Mouse (Mus musculus): ENCODE measurements at regions not wholly inside any gene's neighbourhood (a gene's known extent, or its start where the extent isn't known, plus 50 kb on each side); places are given as distances from the start of the nearest gene placed in this dataset.

GRCm38 (mm10) chr4:105973769-105974397 is 184.2 kb downstream of the Gm12728 start:
- no peak for TF ChIP-seq CTCF (IDR thresholded peaks at IDR 0.05 in 2 of 3, conservative IDR thresholded peaks at IDR 0.05 in 1 of 3; ENCODE audit: control insufficient read depth in 1 of 3, insufficient read depth in 1 of 3, low read depth in 2 of 3, low read length in 3 of 3, poor library complexity in 1 of 3, severe bottlenecking in 1 of 3)
- TF ChIP-seq CHD2 (IDR thresholded peaks at IDR 0.05; ENCODE audit: low read length): no peak
- TF ChIP-seq SIN3A (IDR thresholded peaks at IDR 0.05; ENCODE audit: low read length): no peak
- TF ChIP-seq MYC (IDR thresholded peaks at IDR 0.05; ENCODE audit: low read depth, low read length): no peak
- no peak for TF ChIP-seq SMC3 (IDR thresholded peaks at IDR 0.05; ENCODE audit: low read depth, low read length)
- no peak for TF ChIP-seq TBP (IDR thresholded peaks at IDR 0.05; ENCODE audit: low read depth, low read length)
- TF ChIP-seq E2F4 (IDR thresholded peaks at IDR 0.05; ENCODE audit: borderline replicate concordance, low read depth, low read length): no peak
- TF ChIP-seq KAT2A (conservative IDR thresholded peaks at IDR 0.05; ENCODE audit: low read depth, low read length): no peak
